Mouse (Mus musculus) bone marrow macrophage, adult 2 months (primary cell): ENCODE results near the gene Mast3. TPM values are rescaled to one million over a fixed set of nuclear protein-coding genes. Genes with fewer than 3 reads are reported as not detected.

Experiments
- H3K27ac ChIP-seq: 2 replicates; pipeline ENCODE4 v1.5.1; 2012; ENCODE audit warnings: low read depth, low read length; ENCODE audit not compliant: insufficient read depth
- H3K4me1 ChIP-seq: 2 replicates; pipeline ENCODE4 v1.6.1; 2012; ENCODE audit warnings: low read length; ENCODE audit not compliant: control insufficient read depth, insufficient read depth
- H3K4me3 ChIP-seq: 2 replicates; pipeline ENCODE4 v1.5.1; 2012; ENCODE audit warnings: mild to moderate bottlenecking, low read length, moderate library complexity; ENCODE audit not compliant: insufficient read depth
- CTCF ChIP-seq: IDR thresholded peaks from 2 replicates; pipeline ENCODE4 v1.5.1; 2012; ENCODE audit warnings: low read depth, mild to moderate bottlenecking, low read length, moderate library complexity
- POLR2A ChIP-seq: IDR thresholded peaks from 2 replicates; pipeline ENCODE4 v1.6.1; 2012; ENCODE audit warnings: mild to moderate bottlenecking, low read depth, low read length, borderline replicate concordance
- polyA plus RNA-seq: library from polyadenylated mRNA; stranded (reverse); fragments of >200 nt; gene quantifications from 2 replicates; pipeline ENCODE4 v1.2.4, GENCODE M21; 2012; ENCODE audit not compliant: missing spikeins, insufficient read depth, insufficient read length

The Mast3 gene
- polyA plus RNA-seq, 1 experiment, result 59.6 TPM

GRCm38 (mm10) chr8:70794215-70794614 is 10.6 kb downstream of the Mast3 start:
- Histone ChIP-seq H3K4me1 (peaks cover 17% of the 10 kb centered on the region), H3K27ac (no peak overlapping the region), H3K4me3 (no peak overlapping the region)
- TF ChIP-seq CTCF (no peak), POLR2A (no peak)

DNA sequence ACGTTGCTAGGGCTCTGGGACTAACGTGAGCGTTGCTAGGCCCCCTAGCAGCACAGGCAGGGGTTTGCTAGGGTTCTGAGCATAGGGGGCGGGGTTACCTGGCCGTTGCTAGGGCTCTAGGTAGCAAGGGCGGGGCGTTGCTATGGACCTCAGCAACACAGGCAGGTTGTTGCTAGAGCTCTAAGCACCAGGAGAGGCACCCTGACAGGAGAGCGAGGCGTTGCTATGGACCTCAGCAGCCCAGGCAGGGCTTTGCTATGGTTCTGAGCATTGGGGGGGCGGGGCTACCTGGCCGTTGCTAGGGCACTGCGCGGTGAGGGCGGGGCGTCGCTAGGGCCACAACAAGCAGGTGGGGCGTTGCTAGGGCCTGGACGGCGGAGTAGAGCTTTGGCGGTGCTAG is 12.2 kb downstream of the Mast3 start:
- H3K4me3 ChIP-seq, result peak overlapping the region; percentile 52
- H3K27ac ChIP-seq, result peak overlapping the region; percentile 19; the same call in 1 of the 2 replicates
- peaks cover 13% of the 10 kb centered on the region for H3K4me1 ChIP-seq
- no peak for TF ChIP-seq POLR2A
- no peak for TF ChIP-seq CTCF

GRCm38 (mm10) chr8:70791975-70792691 is 12.7 kb downstream of the Mast3 start:
- no peak for TF ChIP-seq CTCF
- TF ChIP-seq POLR2A, result peak; percentile 89

DNA sequence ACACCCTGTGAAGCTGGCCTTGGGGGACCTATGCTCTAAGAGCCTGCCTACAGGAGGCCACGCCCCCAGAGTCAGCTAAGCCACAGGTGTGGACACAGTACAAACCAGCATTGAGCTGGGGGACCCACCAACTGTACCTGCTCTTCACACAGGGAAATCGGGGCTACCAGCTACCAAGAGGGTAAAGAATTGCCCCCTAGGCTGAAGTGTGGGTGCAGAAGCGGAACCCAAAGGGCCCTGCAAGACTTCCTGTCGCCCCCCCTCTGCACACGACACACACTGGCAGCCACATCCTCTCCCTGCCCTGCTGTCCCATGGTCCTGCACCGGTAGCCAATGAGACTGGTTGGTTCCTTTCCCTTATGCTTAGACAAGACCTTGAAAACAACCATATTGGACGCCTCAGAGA is 13.6 kb downstream of the Mast3 start:
- no peak for TF ChIP-seq CTCF
- TF ChIP-seq POLR2A, result no peak
- Histone ChIP-seq H3K27ac (peak overlapping the region; percentile 79), H3K4me3 (peak overlapping the region; percentile 93), H3K4me1 (peaks cover 11% of the 10 kb centered on the region)

More at GRCm38 (mm10) chr8:70791975-70792691, 12.7 kb downstream of the Mast3 start:
- Histone ChIP-seq H3K4me1 (peaks cover 13% of the 10 kb centered on the region), H3K27ac (peak overlapping the region; percentile 79), H3K4me3 (peak overlapping the region; percentile 93)

DNA sequence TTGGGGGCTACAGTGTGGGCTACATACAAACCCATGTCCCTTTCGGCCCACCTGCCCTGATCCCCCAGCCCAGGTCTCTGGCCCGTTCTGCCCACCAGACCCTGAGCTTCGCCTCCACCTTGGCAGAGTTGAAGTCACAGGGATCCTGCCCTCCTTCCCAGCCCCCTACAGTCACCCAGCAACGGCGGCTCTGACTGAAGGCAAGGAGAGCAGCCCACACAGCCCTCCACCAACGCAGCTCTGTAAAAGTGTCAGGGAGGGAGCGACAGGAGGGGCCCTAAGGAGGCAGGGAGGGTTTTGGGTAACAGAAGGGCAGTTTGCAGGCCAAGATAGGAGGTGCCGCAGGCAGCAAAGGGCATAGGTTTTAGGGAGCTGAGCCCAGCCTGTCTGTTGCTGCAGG is 14.0 kb downstream of the Mast3 start:
- TF ChIP-seq CTCF (no peak), POLR2A (no peak)
- H3K4me1 ChIP-seq, result peaks cover 10% of the 10 kb centered on the region
- peak overlapping the region; percentile 93 for H3K4me3 ChIP-seq
- H3K27ac ChIP-seq, result peak overlapping the region; percentile 79

GRCm38 (mm10) chr8:70789046-70789445 is 15.8 kb downstream of the Mast3 start:
- TF ChIP-seq CTCF (no peak), POLR2A (no peak)
- H3K4me3 ChIP-seq, result no peak overlapping the region
- no peak overlapping the region for H3K27ac ChIP-seq
- H3K4me1 ChIP-seq, result peaks cover 10% of the 10 kb centered on the region

DNA sequence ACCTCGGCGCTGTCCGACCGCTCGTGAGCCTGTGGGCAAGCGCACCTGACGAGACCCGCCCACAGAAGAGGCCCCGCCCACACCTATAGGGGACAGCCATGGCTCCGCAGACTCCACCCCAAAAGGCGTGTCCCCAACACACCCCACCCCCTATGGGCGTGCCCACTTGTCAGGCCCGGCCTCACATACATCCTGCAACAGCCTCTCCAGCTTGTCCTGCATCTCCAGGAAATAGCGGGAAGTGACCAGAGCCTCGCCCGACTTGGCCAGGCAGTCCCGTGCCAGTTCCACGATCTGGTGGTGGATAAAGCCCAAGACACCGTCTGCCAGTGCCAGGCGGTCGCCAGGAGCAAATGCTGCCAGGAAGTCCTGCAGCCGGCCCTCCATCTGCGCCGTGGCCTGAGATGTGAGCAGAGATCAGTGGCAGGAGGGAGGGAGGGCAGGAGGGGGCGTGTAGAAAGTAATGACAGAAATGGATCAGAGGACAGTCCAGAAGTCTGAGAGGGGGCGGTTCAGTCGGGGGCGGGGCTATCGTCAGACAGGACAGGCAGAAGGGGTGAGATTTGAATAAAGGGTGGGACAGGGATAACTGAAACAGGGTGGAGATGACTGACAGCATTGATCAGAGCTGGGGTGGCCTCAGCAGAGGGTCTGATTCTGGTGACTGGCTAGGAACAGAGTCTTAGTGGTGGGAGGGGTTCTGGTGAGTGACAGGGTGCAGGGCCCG is 16.8 kb downstream of the Mast3 start:
- TF ChIP-seq CTCF (no peak), POLR2A (no peak)
- Histone ChIP-seq H3K4me3 (no peak overlapping the region), H3K4me1 (peaks cover 9% of the 10 kb centered on the region), H3K27ac (no peak overlapping the region)

DNA sequence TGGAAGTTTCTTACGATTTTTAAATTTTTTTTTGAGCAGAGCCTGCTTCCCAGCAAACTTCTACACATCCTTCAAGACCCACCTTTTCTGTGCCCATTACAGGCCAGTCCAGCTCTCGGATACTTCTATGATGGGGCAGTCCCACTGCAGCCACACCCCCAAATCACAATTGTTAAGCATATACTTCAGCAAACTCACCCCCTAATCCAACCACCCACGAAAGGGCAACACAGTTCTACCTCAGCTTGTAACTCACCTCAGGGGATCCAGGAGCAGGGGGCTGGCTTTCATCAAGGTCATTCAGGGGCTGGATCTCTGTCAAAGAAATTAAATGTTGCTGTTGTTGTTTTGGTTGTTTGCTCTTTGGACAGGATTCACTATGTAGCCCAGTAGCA is 17.8 kb downstream of the Mast3 start:
- Histone ChIP-seq H3K4me1 (peaks cover 4% of the 10 kb centered on the region; the same call in 1 of the 2 replicates), H3K4me3 (no peak overlapping the region), H3K27ac (no peak overlapping the region)
- TF ChIP-seq POLR2A (no peak), CTCF (no peak)

DNA sequence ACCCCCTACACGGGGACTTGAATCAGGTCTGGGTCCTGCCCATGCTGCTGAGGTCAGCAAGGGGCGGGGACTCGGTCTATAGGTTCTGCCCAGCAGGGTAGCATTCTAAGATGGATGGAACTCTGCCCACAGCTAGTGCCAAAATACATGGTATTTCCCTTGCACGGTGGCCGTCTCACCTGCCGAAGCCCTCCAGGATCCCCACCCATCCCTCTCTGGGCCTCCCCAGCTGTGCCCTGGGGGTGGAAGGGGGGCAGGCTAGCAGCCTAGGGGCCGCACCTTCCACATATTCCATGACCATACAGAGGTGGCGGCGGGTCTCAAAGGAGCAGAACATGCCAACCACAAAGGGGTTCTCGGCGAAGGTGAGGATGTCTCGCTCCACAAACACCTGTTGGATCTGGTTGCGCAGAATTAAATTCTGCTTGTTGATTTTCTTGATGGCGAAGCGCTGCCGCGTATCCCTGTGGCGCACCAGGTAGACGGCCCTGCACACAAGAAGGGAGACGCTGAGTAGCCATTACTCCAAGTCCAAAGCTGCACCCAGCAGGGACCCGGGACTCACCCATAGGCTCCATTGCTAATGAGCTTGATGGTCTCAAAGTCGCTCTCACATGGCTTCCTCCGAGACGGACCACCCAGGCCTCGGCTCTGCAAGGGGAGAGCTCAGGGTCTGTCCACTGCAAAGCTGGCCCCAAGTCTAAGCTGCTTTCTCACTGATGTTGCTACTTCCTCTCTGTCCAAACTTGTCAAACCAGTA is 18.4 kb downstream of the Mast3 start:
- Histone ChIP-seq H3K4me3 (no peak overlapping the region), H3K27ac (no peak overlapping the region), H3K4me1 (peaks cover 4% of the 10 kb centered on the region; the same call in 1 of the 2 replicates)
- TF ChIP-seq CTCF (no peak), POLR2A (no peak)

GRCm38 (mm10) chr8:70780093-70780492 is 24.8 kb downstream of the Mast3 start:
- peaks cover 12% of the 10 kb centered on the region for H3K4me1 ChIP-seq

More at GRCm38 (mm10) chr8:70780093-70780492, 24.8 kb downstream of the Mast3 start:
- Histone ChIP-seq H3K4me3 (no peak overlapping the region), H3K27ac (no peak overlapping the region)
- TF ChIP-seq POLR2A (no peak), CTCF (no peak)
